Mouse (Mus musculus) bone marrow macrophage, adult 2 months (primary cell): ENCODE measurements around the gene Glrb. TPM values are rescaled to one million over a fixed set of nuclear protein-coding genes. Genes with fewer than 3 reads are reported as not detected.

Source experiments
- H3K27ac ChIP-seq: 2 replicates; pipeline ENCODE4 v1.5.1; 2012; ENCODE audit warnings: low read depth, low read length; ENCODE audit not compliant: insufficient read depth
- H3K4me1 ChIP-seq: 2 replicates; pipeline ENCODE4 v1.6.1; 2012; ENCODE audit warnings: low read length; ENCODE audit not compliant: control insufficient read depth, insufficient read depth
- H3K4me3 ChIP-seq: 2 replicates; pipeline ENCODE4 v1.5.1; 2012; ENCODE audit warnings: mild to moderate bottlenecking, low read length, moderate library complexity; ENCODE audit not compliant: insufficient read depth
- CTCF ChIP-seq: IDR thresholded peaks from 2 replicates; pipeline ENCODE4 v1.5.1; 2012; ENCODE audit warnings: low read depth, mild to moderate bottlenecking, low read length, moderate library complexity
- POLR2A ChIP-seq: IDR thresholded peaks from 2 replicates; pipeline ENCODE4 v1.6.1; 2012; ENCODE audit warnings: mild to moderate bottlenecking, low read depth, low read length, borderline replicate concordance
- polyA plus RNA-seq: library from polyadenylated mRNA; stranded (reverse); fragments of >200 nt; gene quantifications from 2 replicates; pipeline ENCODE4 v1.2.4, GENCODE M21; 2012; ENCODE audit not compliant: missing spikeins, insufficient read depth, insufficient read length

Gene Glrb
- polyA plus RNA-seq, 1 experiment, result not detected

DNA sequence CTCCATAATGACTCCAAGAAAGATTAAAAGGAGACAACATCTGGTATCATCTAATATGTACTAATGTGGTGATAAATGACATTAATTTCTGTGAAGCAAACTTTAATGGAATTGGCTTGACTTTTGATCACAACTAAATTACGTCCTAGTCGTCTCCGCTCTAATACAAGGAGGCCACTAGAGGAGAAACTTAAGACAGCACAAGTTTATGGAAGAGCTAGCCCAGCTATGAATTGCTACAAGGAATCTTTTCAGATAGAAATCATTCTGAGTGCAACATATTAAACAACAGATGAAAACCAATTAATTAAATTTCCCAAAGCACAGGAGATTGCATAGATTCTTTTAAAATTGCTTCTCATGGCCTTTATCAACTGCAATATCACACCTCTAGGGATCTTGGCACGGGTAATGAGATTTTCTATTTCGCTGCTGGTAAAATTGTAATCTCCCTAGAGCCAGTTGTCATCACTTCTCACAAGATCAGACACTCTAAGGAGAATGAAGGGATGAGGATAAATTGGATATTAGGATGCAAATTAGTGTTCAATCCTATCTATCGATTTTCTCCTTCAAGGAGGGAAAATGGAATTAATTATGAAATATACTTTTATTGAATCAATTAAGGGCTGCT lies 32.7 kb downstream of the Glrb start:
- Histone ChIP-seq H3K4me3 (no peak overlapping the region), H3K27ac (no peak overlapping the region), H3K4me1 (no peaks in the 10 kb centered on the region)
- TF ChIP-seq CTCF, result no peak
- TF ChIP-seq POLR2A, result no peak

DNA sequence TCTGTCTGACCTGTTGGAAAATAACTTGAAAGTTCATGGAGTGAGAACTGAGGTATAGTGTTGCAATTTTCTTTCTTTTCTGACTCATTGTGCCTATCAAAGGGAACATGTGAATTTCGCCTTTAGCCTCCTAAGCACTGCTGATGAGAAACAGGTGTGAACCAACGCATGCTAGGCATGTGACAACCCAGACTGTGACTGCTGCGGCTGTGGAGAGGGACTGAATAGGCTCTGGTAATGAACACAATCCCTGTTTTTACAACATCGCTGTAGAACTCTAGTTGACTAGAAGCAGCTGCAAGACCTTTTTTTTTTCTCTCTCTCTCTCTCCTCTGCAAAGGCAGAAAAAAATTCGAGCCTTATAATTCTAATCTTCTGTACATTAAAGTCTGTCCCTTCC lies 34.9 kb downstream of the Glrb start:
- no peak for TF ChIP-seq CTCF
- no peak overlapping the region for H3K4me3 ChIP-seq

DNA sequence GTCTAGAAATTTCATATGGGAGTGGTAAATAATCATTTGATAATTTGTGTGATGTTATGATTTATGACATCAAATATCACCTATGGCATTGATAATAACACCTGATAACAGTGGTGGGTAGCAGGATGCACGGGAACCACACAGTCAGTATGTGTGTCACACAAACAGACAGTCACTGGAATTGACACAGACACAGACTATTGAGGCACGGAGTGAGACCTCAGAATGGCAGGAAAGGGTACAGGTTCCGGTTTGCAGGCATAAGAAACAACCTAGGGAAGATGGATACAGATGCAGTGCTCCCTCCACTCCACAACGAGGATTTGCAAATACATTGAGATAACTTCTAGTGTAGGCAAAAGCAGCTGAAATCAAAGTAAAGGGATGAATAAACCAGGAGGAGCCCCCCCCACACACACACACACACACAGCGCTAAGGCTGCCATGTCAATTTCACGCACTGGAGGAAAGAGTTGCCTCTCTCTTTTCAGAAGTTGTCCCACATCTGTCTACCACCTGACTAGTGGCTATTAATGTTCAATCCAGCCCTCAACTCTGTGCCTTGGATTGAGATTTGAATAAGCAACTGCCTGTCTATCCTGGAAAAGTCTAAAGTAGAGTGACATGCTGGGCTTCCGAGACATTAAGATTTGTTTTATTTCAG lies 38.6 kb downstream of the Glrb start:
- H3K4me3 ChIP-seq, result no peak overlapping the region

More for the DNA sequence above, 34.9 kb downstream of the Glrb start:
- no peaks in the 10 kb centered on the region for H3K4me1 ChIP-seq
- no peak overlapping the region for H3K27ac ChIP-seq

DNA sequence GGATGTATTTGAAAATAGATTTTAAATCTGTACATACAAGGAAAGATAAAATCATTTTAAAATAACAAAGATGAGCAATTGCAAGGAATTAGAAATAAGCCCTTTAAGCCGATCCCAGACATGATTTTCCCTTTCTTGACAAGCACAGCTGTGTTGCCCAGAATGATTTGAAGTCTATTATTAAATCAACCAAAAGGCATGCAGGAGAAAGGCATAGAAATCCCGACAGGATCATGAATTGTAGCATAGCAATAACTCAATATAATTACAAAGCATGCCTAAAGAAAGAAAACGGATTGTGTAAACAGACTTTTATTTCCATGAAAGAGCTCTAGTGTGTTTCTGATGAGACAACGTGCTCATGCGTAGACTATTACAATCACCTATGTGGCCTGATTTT lies 39.4 kb downstream of the Glrb start:
- TF ChIP-seq CTCF (no peak), POLR2A (no peak)
- H3K27ac ChIP-seq, result no peak overlapping the region
- no peak overlapping the region for H3K4me3 ChIP-seq
- no peaks in the 10 kb centered on the region for H3K4me1 ChIP-seq

More for the DNA sequence above, 38.6 kb downstream of the Glrb start:
- no peak for TF ChIP-seq POLR2A
- TF ChIP-seq CTCF, result no peak
- Histone ChIP-seq H3K27ac (no peak overlapping the region), H3K4me1 (no peaks in the 10 kb centered on the region)

DNA sequence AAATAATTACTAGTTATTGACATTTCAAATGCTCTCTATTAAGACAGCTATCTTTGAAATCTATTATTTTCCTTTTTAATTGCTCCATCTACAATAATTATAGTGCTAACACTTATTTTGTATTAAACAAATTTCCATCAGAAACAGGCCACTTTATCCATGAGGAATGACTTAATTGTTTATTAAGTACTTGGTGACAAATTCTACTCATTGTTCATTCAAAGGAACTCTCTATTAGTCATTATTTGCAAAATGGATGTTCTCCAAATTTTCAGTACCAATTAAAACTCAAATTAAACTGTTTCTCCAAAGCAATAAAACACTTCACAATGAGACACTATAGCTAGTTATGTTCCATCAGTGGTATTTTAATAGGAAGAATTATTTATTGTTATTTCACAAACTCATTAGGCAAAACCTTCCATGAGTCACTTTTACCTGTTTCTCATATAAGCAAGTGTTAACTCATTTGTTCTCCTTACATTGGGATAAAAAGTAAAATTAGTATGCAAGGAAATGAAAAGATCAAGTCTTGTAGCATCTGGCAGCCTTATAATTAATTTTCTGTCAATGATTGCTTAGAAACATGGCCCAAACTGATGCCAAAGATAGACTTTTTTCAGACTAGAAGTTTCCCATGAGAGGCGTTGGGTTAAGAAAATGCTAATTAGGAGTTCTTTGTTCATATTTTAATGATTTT lies 41.8 kb downstream of the Glrb start:
- TF ChIP-seq CTCF (no peak), POLR2A (no peak)
- H3K4me3 ChIP-seq, result no peak overlapping the region
- no peaks in the 10 kb centered on the region for H3K4me1 ChIP-seq
- no peak overlapping the region for H3K27ac ChIP-seq

DNA sequence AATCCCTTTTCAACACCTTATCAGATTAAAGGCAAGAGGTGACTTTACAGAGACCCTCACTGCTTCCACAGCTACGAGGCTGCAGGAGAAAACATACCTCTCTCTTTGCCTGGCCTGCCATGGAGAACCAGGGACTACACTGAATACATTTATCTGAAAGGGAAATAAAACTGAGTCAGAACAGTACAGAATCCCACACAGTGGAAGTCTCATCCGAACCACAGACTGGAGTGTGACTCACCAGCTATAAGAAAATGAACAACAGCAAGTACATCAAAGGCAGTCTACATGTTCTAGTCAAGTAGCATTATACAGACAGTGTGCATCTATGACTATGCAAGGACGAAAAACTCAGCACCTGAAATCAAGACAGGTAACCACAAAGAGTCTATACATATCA lies 46.1 kb downstream of the Glrb start:
- no peak overlapping the region for H3K4me3 ChIP-seq
- TF ChIP-seq POLR2A (no peak), CTCF (no peak)
- H3K27ac ChIP-seq, result no peak overlapping the region
- H3K4me1 ChIP-seq, result no peaks in the 10 kb centered on the region

DNA sequence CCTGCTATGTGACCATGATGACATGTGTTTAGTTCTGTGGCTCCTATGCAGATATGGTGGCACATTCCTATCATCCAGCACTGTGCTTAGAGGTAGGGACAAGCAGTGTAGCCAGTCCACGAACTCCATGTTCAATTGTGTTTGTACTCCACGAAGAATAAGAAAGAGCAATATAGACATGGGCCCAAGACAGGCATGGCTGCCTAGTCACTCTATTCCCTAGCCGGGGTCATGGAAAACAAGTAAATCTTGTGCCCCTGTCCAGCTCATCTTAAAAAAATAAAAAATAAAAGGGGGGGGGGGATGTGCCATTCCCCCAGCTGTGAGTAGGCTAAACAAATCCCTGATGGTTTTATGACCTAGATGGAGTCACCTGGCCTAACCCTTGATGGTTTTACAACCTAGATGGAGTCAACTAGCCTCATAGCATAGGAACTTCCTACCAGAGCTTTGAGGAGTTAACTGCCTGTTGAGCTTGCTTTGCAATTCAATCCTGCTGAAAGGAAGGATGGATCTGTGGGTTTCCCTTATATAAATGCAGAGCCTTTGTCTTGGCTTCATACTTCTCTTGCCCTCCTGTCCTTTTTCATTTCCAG lies 60.5 kb downstream of the Glrb start:
- H3K27ac ChIP-seq, result no peak overlapping the region
- H3K4me1 ChIP-seq, result no peaks in the 10 kb centered on the region
- TF ChIP-seq POLR2A (no peak), CTCF (no peak)
- H3K4me3 ChIP-seq, result no peak overlapping the region

DNA sequence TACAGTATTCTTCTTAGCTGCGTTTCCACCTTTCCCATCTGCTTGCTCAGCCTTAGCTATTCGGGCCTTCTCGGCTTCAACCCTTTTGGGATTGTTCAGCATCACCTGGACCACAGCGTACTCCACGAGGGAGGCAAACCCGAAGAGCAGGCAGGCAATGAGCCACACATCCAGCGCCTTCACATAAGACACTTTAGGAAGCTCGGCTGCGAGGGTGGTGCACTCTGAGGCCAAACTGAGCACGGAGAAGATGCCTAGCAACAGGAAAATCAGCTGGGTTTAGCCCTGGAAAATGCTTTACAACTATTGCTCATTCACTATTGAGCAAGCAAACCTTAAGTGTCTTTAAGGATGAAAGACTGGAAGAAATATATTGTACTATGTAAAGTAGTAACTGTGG lies 62.5 kb downstream of the Glrb start:
- Histone ChIP-seq H3K4me3 (no peak overlapping the region), H3K27ac (no peak overlapping the region), H3K4me1 (no peaks in the 10 kb centered on the region)
- TF ChIP-seq CTCF, result no peak
- no peak for TF ChIP-seq POLR2A

DNA sequence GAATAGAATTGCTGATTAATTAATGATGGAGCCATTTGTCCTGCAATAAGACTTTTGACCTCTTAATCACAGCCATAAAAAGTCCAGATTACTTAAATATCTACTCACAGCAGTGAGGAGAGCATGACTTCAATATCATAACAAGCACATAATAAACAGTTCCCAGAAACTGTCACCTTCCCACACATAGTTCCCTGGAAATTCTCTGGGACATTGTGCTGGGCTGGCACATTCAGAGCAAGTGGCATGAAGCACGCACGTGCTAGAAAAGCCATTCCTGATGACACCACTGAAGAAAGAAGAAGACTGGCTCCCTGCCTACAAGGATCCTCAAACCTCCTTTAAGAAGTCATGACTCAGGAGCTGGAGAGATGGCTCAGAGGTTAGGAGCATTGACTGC lies 67.8 kb downstream of the Glrb start:
- TF ChIP-seq POLR2A, result no peak
- no peak for TF ChIP-seq CTCF
- Histone ChIP-seq H3K27ac (no peak overlapping the region), H3K4me3 (no peak overlapping the region), H3K4me1 (no peaks in the 10 kb centered on the region)

DNA sequence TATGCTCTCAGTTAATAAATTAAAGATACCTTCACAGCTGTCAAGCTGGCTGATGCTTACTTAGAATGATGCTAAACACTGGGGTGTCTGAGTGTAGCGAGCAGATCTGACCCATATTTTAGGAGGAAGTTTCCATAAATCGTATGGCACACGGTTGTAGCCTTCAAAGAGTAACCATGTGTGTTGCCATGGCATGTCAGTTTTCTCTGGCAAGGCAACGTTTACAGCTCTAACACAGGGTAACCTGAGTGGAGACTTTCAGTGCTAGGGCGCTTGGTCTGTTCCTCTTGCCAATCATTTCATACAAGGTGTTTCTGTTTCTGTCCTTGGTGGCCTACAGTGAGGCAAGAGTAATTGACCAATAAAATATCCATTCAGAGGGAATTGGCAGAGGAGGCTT lies 73.6 kb downstream of the Glrb start:
- Histone ChIP-seq H3K4me1 (no peaks in the 10 kb centered on the region), H3K4me3 (no peak overlapping the region), H3K27ac (no peak overlapping the region)
- no peak for TF ChIP-seq CTCF
- no peak for TF ChIP-seq POLR2A
